Mouse (Mus musculus): ENCODE results near the gene Mreg. TPM values are rescaled to one million over a fixed set of nuclear protein-coding genes. Genes with fewer than 3 reads are reported as not detected.

Gene Mreg
- total RNA-seq, 2 experiments from 2014 or later, result 25.9 to 27.4 TPM

- intact Hi-C loops (cut with DNase I; ENCODE audit: low total_unique reads), result no loop called here
- no peak for DNase-seq
Observed at GRCm38 (mm10) chr1:72201126-72201525, 11.0 kb downstream of the Mreg start.

DNA sequence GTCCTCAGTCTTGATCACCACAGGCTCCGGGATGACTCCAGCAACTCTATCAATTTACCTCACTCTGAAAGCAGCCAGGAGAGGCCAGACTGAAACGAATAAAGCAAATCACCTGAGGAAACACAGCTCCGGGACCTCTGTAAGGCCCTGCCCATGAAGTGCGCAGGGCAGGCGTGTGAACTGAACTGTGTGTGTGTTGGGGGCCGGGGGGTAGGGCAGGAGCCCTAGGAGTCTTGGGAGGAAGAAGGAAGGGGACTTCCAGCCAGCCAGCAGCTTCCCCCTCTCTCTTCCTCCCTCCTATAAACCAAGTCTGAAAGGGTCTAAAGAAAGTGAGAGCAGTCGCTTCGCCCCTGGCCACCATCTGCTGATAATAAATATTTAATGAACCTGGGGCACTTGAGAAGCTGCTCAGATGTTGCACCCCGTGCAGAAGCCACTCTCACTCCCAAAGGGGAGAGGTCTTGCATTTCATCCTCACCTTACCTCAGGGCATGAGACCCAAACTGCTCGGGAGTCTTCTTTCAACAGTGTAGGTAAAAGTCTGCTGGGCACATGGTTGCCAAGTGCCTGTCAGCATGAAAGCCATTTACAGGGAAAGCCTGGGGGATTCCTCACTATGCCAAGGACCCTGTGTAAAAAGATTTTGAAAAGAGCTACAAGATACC lies 13.8 kb downstream of the Mreg start:
- intact Hi-C loops (cut with DNase I; ENCODE audit: low total_unique reads), result no loop called here
- DNase-seq, result no peak

DNA sequence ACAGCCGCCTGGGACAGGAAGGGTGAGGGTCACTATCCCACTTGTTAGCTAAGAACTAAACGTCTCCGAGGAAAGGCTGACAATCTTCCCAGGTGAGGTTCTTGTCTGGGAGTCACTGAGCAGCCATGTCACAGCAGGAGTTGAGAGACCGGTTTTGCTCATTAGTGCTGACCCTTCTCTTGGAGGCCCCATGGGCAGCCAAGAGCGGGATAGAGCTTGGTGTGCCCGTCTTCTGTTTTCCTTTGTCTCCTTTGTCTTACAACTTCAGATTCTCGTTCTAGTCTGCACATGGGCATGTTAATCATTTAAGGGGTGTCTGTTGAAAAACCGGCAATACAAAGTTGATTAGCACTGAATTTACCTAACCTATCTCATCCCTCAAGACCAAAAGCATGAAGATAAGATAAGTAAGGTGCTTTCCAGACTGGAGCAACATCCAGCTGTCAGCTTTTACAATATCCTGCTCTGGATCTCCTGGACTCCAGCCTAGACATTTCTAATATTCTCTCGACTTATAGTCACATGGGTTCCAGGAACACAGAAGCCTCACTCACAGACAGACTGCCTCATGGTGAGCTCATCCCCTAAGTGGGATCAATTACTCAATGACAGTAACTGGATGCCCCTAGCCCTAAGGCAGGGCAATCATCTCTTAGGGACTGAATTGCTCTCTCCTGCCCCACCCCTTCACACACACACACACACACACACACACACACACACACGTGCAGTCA lies 15.3 kb downstream of the Mreg start:
- intact Hi-C loops (cut with DNase I; ENCODE audit: low total_unique reads), result no loop called here
- DNase-seq, result no peak

- intact Hi-C loops (cut with DNase I; ENCODE audit: low total_unique reads), result no loop called here
Observed at GRCm38 (mm10) chr1:72196123-72196522, 16.0 kb downstream of the Mreg start.

GRCm38 (mm10) chr1:72191449-72191848 lies 20.7 kb downstream of the Mreg start:
- intact Hi-C loops (cut with DNase I; ENCODE audit: low total_unique reads), result no loop called here
- no peak for DNase-seq

More at GRCm38 (mm10) chr1:72196123-72196522, 16.0 kb downstream of the Mreg start:
- no peak for DNase-seq

DNA sequence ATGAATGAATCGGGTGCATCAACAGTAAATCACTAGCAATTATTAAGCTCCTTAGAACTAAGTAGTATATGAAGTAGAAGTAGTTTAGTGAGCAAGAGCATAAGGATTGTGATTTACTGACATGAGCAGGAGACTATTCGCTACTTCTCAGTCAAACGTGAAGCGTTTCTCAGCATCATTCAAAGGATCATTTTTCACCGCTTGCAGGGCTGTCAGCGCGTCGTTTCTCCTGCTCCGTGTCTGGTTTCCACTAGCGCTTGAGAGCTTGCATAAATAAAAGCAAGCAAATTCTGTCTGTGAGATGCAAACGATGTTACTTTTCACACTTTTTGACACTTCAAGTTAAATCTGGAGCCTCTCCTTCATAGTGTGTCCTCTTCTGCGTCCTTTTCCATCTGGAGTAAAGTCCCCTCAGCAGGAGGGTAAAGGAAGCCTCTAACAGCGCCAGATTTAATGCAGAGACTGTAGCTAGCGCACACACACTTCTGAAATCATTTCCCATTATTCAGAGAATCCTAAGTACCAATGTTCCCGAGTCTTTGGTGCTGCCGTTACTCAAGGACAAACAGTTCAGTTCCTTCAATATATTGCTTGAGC lies 23.9 kb downstream of the Mreg start:
- DNase-seq, result no peak
- intact Hi-C loops (cut with DNase I; ENCODE audit: low total_unique reads), result no loop called here

DNA sequence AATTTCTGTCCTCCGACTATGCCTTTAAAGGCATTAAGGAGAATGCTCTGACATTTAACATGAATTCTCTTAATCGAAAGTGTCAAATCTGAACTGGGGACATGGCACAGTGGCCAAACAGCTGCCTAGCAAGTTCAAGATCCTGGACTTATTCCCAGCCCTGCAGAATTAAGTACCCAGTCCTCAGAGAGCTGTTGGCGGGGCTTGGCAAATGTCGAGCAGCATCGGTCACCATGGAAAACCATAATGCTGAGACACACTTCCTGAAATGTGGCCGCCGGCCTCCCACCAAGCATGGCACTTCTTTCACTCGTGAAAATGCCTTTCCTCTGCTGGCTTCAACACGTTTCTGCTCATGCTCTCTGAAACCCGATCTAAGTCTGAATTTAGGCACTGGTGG lies 24.6 kb downstream of the Mreg start:
- peak; percentile 16 for DNase-seq
- intact Hi-C loops (cut with DNase I; ENCODE audit: low total_unique reads), result no loop called here

DNA sequence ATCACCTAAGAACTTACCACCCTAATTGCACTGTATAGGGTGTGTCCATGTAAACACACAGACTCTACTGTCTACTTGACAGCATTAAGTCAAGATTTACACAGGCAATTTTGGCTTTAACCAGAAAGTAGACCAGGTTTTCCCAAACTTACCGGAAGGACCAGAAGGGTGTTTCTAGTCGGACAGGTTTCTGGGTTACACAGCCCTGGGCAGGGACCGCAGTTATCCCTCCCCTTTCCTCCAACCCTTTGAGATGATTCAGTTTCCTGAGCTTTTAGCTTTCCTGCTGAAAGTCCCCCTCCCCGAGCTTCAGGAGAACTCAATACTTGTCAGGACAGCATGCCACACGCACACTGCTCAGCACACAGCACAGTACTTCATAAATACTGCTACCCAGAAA lies 26.0 kb downstream of the Mreg start:
- DNase-seq, result no peak
- intact Hi-C loops (cut with DNase I; ENCODE audit: low total_unique reads), result no loop called here

DNA sequence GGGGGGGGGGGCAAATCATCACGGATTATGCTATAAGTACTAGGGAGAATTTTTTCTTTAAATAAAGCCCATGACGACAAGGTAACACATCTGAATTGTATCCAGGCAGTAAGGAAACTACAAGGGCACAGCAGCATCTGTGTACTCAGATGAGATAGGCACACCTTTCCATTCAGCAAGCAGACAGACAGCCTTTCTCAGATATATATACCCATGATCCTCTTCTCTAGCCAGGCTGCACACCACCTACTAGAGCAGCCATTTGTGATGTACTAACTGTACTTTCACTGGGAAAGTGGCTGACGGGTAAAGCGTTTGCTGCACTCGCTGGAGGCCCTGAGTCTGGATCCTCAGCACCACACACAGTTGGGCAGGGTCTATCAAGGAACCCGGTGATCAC lies 28.6 kb downstream of the Mreg start:
- intact Hi-C loops (cut with DNase I; ENCODE audit: low total_unique reads), result no loop called here
- no peak for DNase-seq

DNA sequence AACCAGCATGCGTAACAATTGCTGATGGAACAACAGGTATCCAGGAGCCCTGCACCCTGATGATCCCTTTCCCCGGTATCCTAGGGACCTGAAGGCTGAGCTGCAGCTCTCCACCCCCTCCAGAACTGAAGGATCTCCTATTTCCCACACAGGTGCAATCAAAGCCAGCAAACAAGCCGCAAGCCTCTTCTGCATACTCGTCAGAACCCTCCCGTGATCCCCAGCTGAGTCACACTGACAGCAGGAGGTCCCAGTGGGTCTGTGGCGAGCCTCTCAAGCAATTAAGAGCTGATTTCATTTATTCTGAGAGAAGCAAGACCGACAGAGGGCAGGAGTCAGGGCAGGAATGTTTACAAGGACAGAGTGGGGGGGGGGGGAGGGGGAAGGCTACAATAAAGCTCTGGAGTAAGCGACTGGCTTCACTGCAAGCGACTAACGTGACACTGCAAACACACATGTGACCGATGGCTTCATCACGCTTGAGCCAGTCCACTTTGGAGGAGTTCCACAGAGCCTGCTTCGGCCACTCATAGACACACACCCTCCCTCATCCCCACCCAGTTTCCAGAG lies 29.1 kb downstream of the Mreg start:
- intact Hi-C loops (cut with DNase I; ENCODE audit: low total_unique reads), result no loop called here
- peak; percentile 28 for DNase-seq

GRCm38 (mm10) chr1:72179947-72180346 lies 32.2 kb downstream of the Mreg start:
- intact Hi-C loops (cut with DNase I; ENCODE audit: low total_unique reads), result no loop called here
- no peak for DNase-seq

GRCm38 (mm10) chr1:72176239-72176638 lies 35.9 kb downstream of the Mreg start:
- intact Hi-C loops (cut with DNase I; ENCODE audit: low total_unique reads), result no loop called here
- DNase-seq, result no peak

DNA sequence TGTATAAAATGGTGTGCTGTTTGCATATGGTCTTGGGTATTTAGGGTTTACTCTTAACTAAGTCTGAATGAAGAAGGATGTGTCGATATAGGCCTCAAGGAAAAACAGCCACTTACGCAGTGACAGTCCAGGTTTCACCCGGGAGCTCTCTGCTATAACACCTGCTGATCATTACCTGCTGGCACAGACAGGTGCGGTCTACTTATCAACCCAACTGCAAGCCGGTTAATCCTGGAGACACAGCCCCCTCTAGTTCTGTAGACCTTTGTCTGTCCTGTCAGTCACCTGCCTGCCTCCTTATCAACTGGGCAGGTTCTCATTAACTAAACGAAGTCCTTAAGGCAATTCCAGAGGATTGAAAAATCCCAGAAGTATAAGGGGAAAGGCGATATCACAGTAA lies 37.9 kb downstream of the Mreg start:
- intact Hi-C loops (cut with DNase I; ENCODE audit: low total_unique reads), result no loop called here
- DNase-seq, result no peak

- intact Hi-C loops (cut with DNase I; ENCODE audit: low total_unique reads), result no loop called here
Observed at GRCm38 (mm10) chr1:72173402-72174051, 38.6 kb downstream of the Mreg start.

GRCm38 (mm10) chr1:72172788-72173187 lies 39.3 kb downstream of the Mreg start:
- intact Hi-C loops (cut with DNase I; ENCODE audit: low total_unique reads), result no loop called here
- no peak for DNase-seq

More at GRCm38 (mm10) chr1:72173402-72174051, 38.6 kb downstream of the Mreg start:
- no peak for DNase-seq

GRCm38 (mm10) chr1:72171001-72171860 lies 40.9 kb downstream of the Mreg start:
- intact Hi-C loops (cut with DNase I; ENCODE audit: low total_unique reads), result no loop called here
- DNase-seq, result peak; percentile 20

- intact Hi-C loops (cut with DNase I; ENCODE audit: low total_unique reads), result no loop called here
Observed at GRCm38 (mm10) chr1:72167024-72167423, 45.1 kb downstream of the Mreg start.

DNA sequence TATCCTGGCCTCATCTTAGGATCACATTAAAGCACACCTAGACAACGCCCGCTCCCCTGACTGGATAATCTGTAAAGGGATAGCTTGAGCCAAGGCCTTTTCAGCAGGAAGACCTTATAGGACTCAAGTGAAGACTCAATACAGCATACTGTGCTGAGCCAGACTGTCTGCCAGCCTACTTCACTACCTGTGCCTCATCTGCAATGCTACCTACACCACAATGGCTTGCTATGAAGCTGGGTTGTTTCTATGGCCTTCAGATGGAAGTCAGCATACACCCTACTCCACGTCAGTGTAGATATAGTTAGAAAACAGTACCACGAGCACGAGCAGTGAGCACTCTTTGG lies 45.7 kb downstream of the Mreg start:
- intact Hi-C loops (cut with DNase I; ENCODE audit: low total_unique reads), result no loop called here
- DNase-seq, result no peak

More at GRCm38 (mm10) chr1:72167024-72167423, 45.1 kb downstream of the Mreg start:
- no peak for DNase-seq

Data from gastrocnemius, postnatal 14 days (tissue).